Mouse (Mus musculus) left cerebral cortex, adult 2 months (tissue): ENCODE results near the gene Rcor3. TPM values are rescaled to one million over a fixed set of nuclear protein-coding genes. Genes with fewer than 3 reads are reported as not detected.
A peak's percentile ranks its signal among the peaks of the same experiment; 100 is the strongest.

Experiments
- DNase-seq, 2 experiments: peaks; one replicate each; pipeline ENCODE4 v3.0.0; 2021 to 2022; ENCODE audit warnings: low spot score in 2 of 2, mixed read lengths in 1 of 2; ENCODE audit errors: extremely low spot score in 1 of 2
- H3K27ac ChIP-seq: fragments of 200-600 bp; 2 replicates; pipeline ENCODE4 v1.8.1; 2022
- H3K4me3 ChIP-seq: fragments of 200-600 bp; 2 replicates; pipeline ENCODE4 v1.8.1; 2022
- CTCF ChIP-seq: fragments of 200-600 bp; IDR thresholded peaks from 2 replicates; pipeline ENCODE4 v1.8.1; 2022; ENCODE audit warnings: antibody characterized with exemption, mild to moderate bottlenecking, moderate library complexity
- intact Hi-C: fragments of 180-260 bp; cut with DNase I; formaldehyde crosslinking; loops from one replicate; pipeline ENCODE4 v1.15.1; 2025
- total RNA-seq, 2 experiments: library from RNA; stranded (reverse); gene quantifications; 2 replicates each; pipeline ENCODE4 v1.2.3; 2021

Rcor3 gene
- total RNA-seq, 2 experiments from 2014 or later, result 31.8 to 37.4 TPM

DNA sequence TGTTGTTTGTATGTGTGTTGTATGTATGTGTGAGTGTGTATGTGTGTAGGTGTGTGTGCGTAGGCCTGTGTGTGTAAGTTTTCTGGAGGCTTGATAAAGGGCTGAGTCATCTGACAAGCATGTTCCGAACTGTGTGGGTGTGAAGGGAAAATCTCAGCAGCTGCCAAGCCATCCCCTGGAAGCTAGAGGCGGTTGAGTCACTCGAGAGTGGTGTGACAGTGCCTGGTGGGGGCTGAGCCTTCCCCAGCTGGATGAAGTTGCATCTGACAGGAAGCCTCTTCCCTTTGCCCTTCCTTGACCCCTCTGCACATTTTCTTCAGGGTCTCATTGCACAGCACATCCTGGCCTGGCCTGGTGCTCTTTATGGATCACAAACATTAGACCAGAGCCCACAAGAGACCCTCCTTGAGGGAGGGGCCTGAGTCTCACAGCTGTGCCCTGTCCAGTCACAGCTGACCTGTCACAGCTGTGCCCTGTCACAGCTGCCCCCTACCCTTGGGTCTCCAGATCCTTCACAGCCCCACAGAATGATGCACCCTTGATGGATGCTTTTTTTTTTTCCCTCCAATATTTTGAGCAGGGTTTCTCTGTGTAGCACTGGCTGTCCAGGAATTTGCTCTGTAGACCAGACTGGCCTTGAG lies 76.1 kb downstream of the Rcor3 start:
- DNase-seq, result peak; percentile 70 to 78
- no peak for TF ChIP-seq CTCF
- no peak overlapping the region for H3K4me3 ChIP-seq
- H3K27ac ChIP-seq, result peak overlapping the region; percentile 78
- intact Hi-C loops, result no loop called here

DNA sequence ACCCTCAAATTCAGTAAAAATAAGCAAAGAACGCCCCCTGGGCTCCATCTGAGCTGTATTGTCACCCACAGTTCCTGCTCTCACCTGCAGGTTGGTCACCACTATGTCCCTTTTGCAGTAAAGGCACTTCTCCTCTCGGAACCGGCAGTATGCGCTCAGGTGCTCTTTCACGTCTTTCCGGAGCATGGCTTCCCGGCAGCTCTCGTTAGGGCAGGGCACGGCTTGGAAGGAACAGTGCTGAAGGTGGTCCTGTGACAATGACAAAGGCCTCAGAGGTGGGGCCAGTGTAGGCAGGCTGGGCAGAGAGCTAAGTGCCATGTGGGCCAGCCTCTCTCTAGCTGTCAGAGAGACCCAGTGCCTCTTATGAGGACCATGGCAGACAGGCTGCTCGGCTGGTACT lies 79.0 kb downstream of the Rcor3 start:
- DNase-seq, result no peak
- intact Hi-C loops, result no loop called here
- Histone ChIP-seq H3K27ac (no peak overlapping the region), H3K4me3 (no peak overlapping the region)
- no peak for TF ChIP-seq CTCF

DNA sequence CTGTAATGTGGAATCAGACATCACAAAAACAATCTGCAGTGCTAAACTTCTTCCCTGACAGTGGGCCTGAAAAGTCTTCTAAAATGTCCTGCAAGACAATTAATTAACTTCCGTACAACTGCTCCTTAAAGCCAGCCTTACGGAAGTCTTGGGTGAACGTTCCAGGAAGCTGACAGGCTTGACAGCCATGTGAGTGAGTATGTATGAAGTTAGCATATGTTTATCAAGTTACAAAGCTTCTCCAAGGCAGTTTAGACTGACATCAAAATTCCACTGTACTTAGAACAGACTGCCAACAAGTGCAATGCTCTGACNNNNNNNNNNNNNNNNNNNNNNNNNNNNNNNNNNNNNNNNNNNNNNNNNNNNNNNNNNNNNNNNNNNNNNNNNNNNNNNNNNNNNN lies 84.1 kb downstream of the Rcor3 start:
- no peak for DNase-seq
- no peak overlapping the region for H3K27ac ChIP-seq
- intact Hi-C loops, result no loop called here
- no peak for TF ChIP-seq CTCF
- no peak overlapping the region for H3K4me3 ChIP-seq

DNA sequence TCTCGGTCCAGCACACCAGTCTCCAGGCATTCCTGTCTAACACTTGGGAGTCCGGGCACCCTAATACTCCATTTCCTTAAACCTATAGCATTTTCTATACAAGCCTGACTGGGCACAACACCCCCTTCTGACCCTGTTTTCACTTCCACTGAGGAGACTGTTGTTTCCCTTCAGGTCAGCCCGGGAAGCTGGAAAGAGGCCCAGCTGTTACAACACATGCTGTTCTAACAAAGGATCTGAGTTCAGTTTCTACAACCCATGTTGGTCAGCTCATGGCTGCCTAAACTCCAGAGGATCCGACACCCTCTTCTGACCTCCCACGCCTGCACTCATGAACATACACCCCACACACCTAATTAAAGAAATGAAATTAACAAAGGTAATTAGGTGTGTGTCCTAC lies 84.9 kb downstream of the Rcor3 start:
- H3K27ac ChIP-seq, result no peak overlapping the region
- H3K4me3 ChIP-seq, result no peak overlapping the region
- intact Hi-C loops, result no loop called here
- DNase-seq, result no peak
- TF ChIP-seq CTCF, result no peak

DNA sequence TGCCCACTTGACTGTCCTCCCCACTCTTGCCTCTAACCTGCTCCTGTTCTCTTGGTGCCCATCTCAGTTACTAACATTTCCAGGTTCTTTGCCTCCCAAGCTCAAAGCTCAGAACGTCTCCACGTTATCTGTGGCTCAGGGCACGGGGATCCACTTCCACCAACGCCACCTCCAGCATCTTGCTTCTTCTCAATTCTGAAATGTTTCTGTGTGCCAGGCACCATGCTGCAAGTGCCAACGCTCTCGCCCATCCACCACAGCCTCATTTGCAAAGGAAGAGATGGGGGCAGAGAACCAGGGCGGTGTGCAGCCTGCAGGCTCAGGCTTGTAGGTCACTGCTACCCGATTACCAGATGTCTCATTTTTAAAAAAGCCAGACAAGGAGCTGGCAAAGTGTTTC lies 85.4 kb downstream of the Rcor3 start:
- peak in 1 of 2 experiments; percentile 24 for DNase-seq
- H3K4me3 ChIP-seq, result no peak overlapping the region
- H3K27ac ChIP-seq, result no peak overlapping the region
- intact Hi-C loops, result no loop called here
- TF ChIP-seq CTCF, result no peak

Other genes starting within 250 kb of the Rcor3 start
- 10 to 100 TPM; 33.3 to 36.3 TPM for gene Slc30a1, start 231.3 kb downstream of the Rcor3 start, total RNA-seq
- under 1 TPM; 0.18 to 0.21 TPM for gene Rd3, start 160.7 kb downstream of the Rcor3 start, total RNA-seq
- gene Traf5, start 45.5 kb downstream of the Rcor3 start, total RNA-seq, result 1 to 10 TPM; 4.5 to 7.6 TPM
- 10 to 100 TPM; 71.9 to 76.4 TPM for gene Kcnh1, start 52.7 kb upstream of the Rcor3 start, total RNA-seq